Mouse (Mus musculus): ENCODE results near the gene Orc2.

The Orc2 gene

GRCm38 (mm10) chr1:58504577-58505254 is at the start of gene Orc2:
Gene Orc2 (minus strand): TSS chr1:58505109.
- DNase-seq (ENCODE audit: low spot score in 2 of 2), result peak; percentile 89 to 91

GRCm38 (mm10) chr1:58541386-58541785 is 36.5 kb upstream of the Orc2 start:
- no peak for DNase-seq (ENCODE audit: low spot score in 2 of 2)

- no peak for DNase-seq (ENCODE audit: low spot score in 2 of 2)
These were observed 2.3 kb upstream of the Orc2 start for GRCm38 (mm10) chr1:58507249-58507648.

- no peak for DNase-seq (ENCODE audit: low spot score in 2 of 2)
These were observed 1.0 kb downstream of the Orc2 start for GRCm38 (mm10) chr1:58503793-58504370.

- DNase-seq (ENCODE audit: low spot score in 2 of 2), result no peak
These were observed 1.8 kb downstream of the Orc2 start for GRCm38 (mm10) chr1:58503134-58503533.

- no peak for DNase-seq (ENCODE audit: low spot score in 2 of 2)
These were observed 6.2 kb downstream of the Orc2 start for GRCm38 (mm10) chr1:58498758-58499157.

GRCm38 (mm10) chr1:58497678-58498077 is 7.2 kb downstream of the Orc2 start:
- no peak for DNase-seq (ENCODE audit: low spot score in 2 of 2)

GRCm38 (mm10) chr1:58495603-58496002 is 9.3 kb downstream of the Orc2 start:
- DNase-seq (ENCODE audit: low spot score in 2 of 2), result no peak

GRCm38 (mm10) chr1:58482647-58483046 is 22.3 kb downstream of the Orc2 start:
- no peak for DNase-seq (ENCODE audit: low spot score in 2 of 2)

GRCm38 (mm10) chr1:58475662-58476061 is 29.2 kb downstream of the Orc2 start:
- DNase-seq (ENCODE audit: low spot score in 2 of 2), result no peak

- no peak for DNase-seq (ENCODE audit: low spot score in 2 of 2)
These were observed 39.3 kb downstream of the Orc2 start for GRCm38 (mm10) chr1:58465561-58465960.

GRCm38 (mm10) chr1:58465042-58465441 is 39.9 kb downstream of the Orc2 start:
- no peak for DNase-seq (ENCODE audit: low spot score in 2 of 2)

- DNase-seq (ENCODE audit: low spot score in 2 of 2), result no peak
These were observed 41.0 kb downstream of the Orc2 start for GRCm38 (mm10) chr1:58463935-58464334.

- DNase-seq (ENCODE audit: low spot score in 2 of 2), result no peak
These were observed 44.3 kb downstream of the Orc2 start for GRCm38 (mm10) chr1:58460566-58460965.

- DNase-seq (ENCODE audit: low spot score in 2 of 2), result no peak
These were observed 46.0 kb downstream of the Orc2 start for GRCm38 (mm10) chr1:58458867-58459266.

GRCm38 (mm10) chr1:58458175-58458574 is 46.7 kb downstream of the Orc2 start:
- no peak for DNase-seq (ENCODE audit: low spot score in 2 of 2)

GRCm38 (mm10) chr1:58454316-58454715 is 50.6 kb downstream of the Orc2 start:
- DNase-seq (ENCODE audit: low spot score in 2 of 2), result no peak

- DNase-seq (ENCODE audit: low spot score in 2 of 2), result no peak
These were observed 56.5 kb downstream of the Orc2 start for GRCm38 (mm10) chr1:58448396-58448795.

GRCm38 (mm10) chr1:58447766-58448165 is 57.1 kb downstream of the Orc2 start:
- DNase-seq (ENCODE audit: low spot score in 2 of 2), result no peak

- DNase-seq (ENCODE audit: low spot score in 2 of 2), result no peak
These were observed 59.0 kb downstream of the Orc2 start for GRCm38 (mm10) chr1:58445861-58446260.

GRCm38 (mm10) chr1:58445143-58445722 is 59.7 kb downstream of the Orc2 start, which contains the start of the genes Nif3l1 and Ppil3:
Gene Nif3l1 (plus strand): TSS chr1:58445151.
Gene Ppil3 (minus strand): TSS chr1:58445486.
- peak; percentile 89 for DNase-seq (ENCODE audit: low spot score in 2 of 2)

GRCm38 (mm10) chr1:58444691-58445090 is 60.2 kb downstream of the Orc2 start:
- no peak for DNase-seq (ENCODE audit: low spot score in 2 of 2)

GRCm38 (mm10) chr1:58424551-58424950 is 80.4 kb downstream of the Orc2 start:
- DNase-seq (ENCODE audit: low spot score in 2 of 2), result no peak
